Mouse (Mus musculus): ENCODE data around the gene Srsf7. TPM values are rescaled to one million over a fixed set of nuclear protein-coding genes. Genes with fewer than 3 reads are reported as not detected.

Srsf7 gene
- total RNA-seq, 2 experiments from 2014 or later, result 26.3 to 31.9 TPM

GRCm38 (mm10) chr17:80157489-80157888, 49.6 kb downstream of the Srsf7 start:
- DNase-seq (ENCODE audit: low spot score), result no peak

- DNase-seq (ENCODE audit: low spot score), result no peak
Observed at GRCm38 (mm10) chr17:80156905-80157304, 50.2 kb downstream of the Srsf7 start.

DNA sequence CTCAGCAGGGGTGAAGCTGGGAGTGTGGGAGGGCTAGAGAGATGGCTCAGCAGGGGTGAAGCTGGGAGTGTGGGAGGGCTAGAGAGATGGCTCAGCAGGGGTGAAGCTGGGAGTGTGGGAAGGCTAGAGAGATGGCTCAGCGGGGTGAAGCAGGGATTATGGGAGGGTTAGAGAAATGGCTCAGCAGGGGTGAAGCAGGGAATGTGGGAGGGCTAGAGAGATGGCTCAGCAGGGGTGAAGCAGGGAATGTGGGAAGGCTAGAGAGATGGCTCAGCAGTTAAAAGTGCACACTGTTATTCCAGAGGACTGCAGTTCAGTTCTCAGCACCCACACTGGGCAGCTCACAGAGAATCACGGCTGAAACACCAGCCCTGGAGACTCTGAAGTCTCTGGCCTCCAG, 53.5 kb downstream of the Srsf7 start:
- no peak for DNase-seq (ENCODE audit: low spot score)

DNA sequence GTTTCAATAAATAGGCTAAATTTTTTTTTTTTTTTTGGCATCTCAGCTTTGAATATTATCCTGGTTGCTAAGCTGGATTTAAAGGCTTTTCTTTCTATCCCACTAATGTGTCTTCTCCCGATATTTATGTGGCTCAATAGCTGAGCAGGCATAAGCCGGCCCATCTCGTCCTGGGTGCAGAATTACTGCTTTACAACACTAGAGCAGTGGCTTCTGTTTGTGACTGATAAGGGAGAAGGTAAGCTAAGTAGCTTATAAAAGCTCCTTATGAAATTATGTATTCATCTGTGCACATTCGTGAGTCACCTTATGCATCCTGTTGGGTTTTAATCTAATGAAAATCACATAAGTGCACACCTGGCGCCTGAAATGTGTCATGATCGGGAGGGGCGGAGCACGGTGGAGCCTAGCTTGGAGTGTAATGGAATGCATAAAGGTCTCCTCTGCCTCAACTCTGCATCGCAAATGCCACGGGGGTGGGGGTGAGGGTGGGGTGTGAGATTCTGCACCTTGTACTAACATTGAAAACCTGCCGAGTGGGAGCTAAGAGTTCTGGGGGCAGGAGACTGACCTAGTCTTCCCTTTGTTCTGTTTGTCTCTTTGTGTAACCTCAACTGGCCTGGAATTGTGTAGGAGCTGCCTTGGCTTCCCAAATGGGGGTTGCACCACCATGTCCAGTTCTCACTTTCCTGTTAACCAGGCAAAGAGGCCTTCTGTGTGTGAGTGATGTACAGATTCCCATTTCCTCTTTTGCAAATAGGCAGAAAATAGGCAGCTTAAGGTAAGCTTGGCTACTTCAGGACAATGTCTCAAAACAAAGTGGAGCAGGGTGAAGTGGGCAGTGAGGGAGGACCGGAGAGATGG, 54.1 kb downstream of the Srsf7 start:
- DNase-seq (ENCODE audit: low spot score), result no peak

GRCm38 (mm10) chr17:80151353-80151752, 55.8 kb downstream of the Srsf7 start:
- no peak for DNase-seq (ENCODE audit: low spot score)

Other genes with a start within 250 kb of the Srsf7 start
- gene Hnrnpll, start 145.0 kb downstream of the Srsf7 start, total RNA-seq (2021), result 10 to 100 TPM; 15.0 to 15.3 TPM
- gene Galm, start 79.8 kb downstream of the Srsf7 start, total RNA-seq (2021), result 1 to 10 TPM; 2.5 to 2.8 TPM
- gene Ttc39d, start 153 bp upstream of the Srsf7 start, total RNA-seq (2021), result not detected
- 1 to 10 TPM; 7.1 to 7.8 TPM for gene Gemin6, start 17.1 kb upstream of the Srsf7 start, total RNA-seq (2021)
- 1 to 10 TPM; 6.9 to 7.4 TPM for gene Morn2, start 82.9 kb upstream of the Srsf7 start, total RNA-seq (2021)
- 1 to 10 TPM; 6.4 to 7.7 TPM for gene Dhx57, start 83.2 kb upstream of the Srsf7 start, total RNA-seq (2021)
- not detected for gene Arhgef33, start 100.1 kb upstream of the Srsf7 start, total RNA-seq (2021)
- not detected for gene Gm10190, start 166.2 kb upstream of the Srsf7 start, total RNA-seq (2021)